Comparison of ENCODE assay signal across 8 mouse cellular contexts in the genomic region with DNA sequence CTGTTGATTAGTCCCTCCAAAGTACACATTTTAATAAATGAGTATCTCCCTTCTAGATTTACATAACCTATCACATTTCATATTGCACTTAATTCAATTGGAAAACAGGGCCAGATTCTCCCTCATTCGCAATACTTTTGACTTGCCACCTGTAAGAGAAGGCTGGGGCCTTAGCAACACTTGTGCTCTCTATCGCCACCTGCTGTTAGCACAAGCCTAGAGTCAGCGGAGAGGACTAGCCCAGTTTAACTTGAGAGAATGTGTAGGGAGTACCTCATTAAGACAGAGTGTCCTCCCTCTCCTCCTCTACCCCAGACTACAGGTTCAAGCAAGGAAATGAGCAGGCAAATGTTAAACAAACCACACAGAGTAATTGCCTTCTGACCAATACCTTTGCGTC. TPM values are rescaled to one million over a fixed set of nuclear protein-coding genes. Genes with fewer than 3 reads are reported as not detected.
A peak's percentile ranks its signal among the peaks of the same experiment; 100 is the strongest.
DNase-seq lines count a peak whose midpoint lies in the region; ATAC-seq and TF ChIP-seq lines count a peak whose summit lies in the region.

No protein-coding gene starts in this region.

- no peak overlapping the region for H3K9ac ChIP-seq in kidney, embryonic 14.5 days (ENCODE audit: low read depth, low read length)
- no peak overlapping the region for H3K9ac ChIP-seq in liver, embryonic 13.5 days
- no peak overlapping the region for H3K9ac ChIP-seq in neural tube, embryonic 15.5 days (replicated peaks)

- no peak; the same call in 1 of the 2 replicates for TF ChIP-seq CTCF in gastrocnemius, adult 2 months (IDR thresholded peaks at IDR 0.05)

- no peaks in the 10 kb centered on the region for H3K27me3 ChIP-seq in kidney, embryonic 14.5 days (ENCODE audit: control insufficient read depth, insufficient read depth, low read length)
- H3K27me3 ChIP-seq in liver, embryonic 13.5 days: peaks cover 26% of the 10 kb centered on the region
- H3K27me3 ChIP-seq in neural tube, embryonic 15.5 days (replicated peaks): no peaks in the 10 kb centered on the region

- H3K36me3 ChIP-seq in kidney, embryonic 14.5 days (ENCODE audit: control insufficient read depth, insufficient read depth, low read length): no peaks in the 10 kb centered on the region
- no peaks in the 10 kb centered on the region for H3K36me3 ChIP-seq in liver, embryonic 13.5 days
- H3K36me3 ChIP-seq in neural tube, embryonic 15.5 days: no peaks in the 10 kb centered on the region

- intact Hi-C loops in gastrocnemius, adult 2 months (cut with DNase I): loop anchor here (1.0 to 10.0 kb wide), 4 partner anchors 34 to 276 kb away; no protein-coding TSS in a partner anchor

- H3K9me3 ChIP-seq in kidney, embryonic 14.5 days (ENCODE audit: control insufficient read depth, low read length): no peaks in the 10 kb centered on the region
- no peaks in the 10 kb centered on the region for H3K9me3 ChIP-seq in liver, embryonic 13.5 days (replicated peaks)
- H3K9me3 ChIP-seq in neural tube, embryonic 15.5 days (replicated peaks): no peaks in the 10 kb centered on the region

- H3K27ac ChIP-seq in kidney, embryonic 14.5 days (ENCODE audit: low read depth, low read length): no peak overlapping the region
- peak overlapping the region; percentile 20; the same call in 1 of the 2 replicates for H3K27ac ChIP-seq in gastrocnemius, adult 2 months
- H3K27ac ChIP-seq in liver, embryonic 13.5 days: no peak overlapping the region
- H3K27ac ChIP-seq in neural tube, embryonic 15.5 days (replicated peaks): no peak overlapping the region

- no peak for ATAC-seq in kidney, embryonic 14.5 days (ENCODE audit: low FRiP score, low TSS enrichment)
- ATAC-seq in liver, embryonic 13.5 days (ENCODE audit: low read depth): no peak
- peak; percentile 70 for ATAC-seq in neural tube, embryonic 15.5 days (ENCODE audit: low FRiP score)

- WGBS in kidney, embryonic 14.5 days: 17% methylated on average over 4 of the region's 4 CpGs
- 27% methylated on average over 4 of the region's 4 CpGs for WGBS in liver, embryonic 13.5 days (ENCODE audit: insufficient replicate concordance)
- WGBS in neural tube, embryonic 15.5 days: 22% methylated on average over 4 of the region's 4 CpGs

- H3K4me1 ChIP-seq in kidney, embryonic 14.5 days (ENCODE audit: control insufficient read depth, insufficient read depth, low read length): peaks cover 11% of the 10 kb centered on the region; the same call in 1 of the 2 replicates
- no peaks in the 10 kb centered on the region for H3K4me1 ChIP-seq in liver, embryonic 13.5 days (replicated peaks)
- peaks cover 14% of the 10 kb centered on the region for H3K4me1 ChIP-seq in neural tube, embryonic 15.5 days

- H3K4me3 ChIP-seq in kidney, embryonic 14.5 days (ENCODE audit: low read length): no peak overlapping the region
- H3K4me3 ChIP-seq in gastrocnemius, adult 2 months: no peak overlapping the region
- H3K4me3 ChIP-seq in liver, embryonic 13.5 days (replicated peaks): no peak overlapping the region
- H3K4me3 ChIP-seq in neural tube, embryonic 15.5 days (replicated peaks): no peak overlapping the region

- DNase-seq in kidney, adult 18-20 months: peak; percentile 85
- peak; percentile 61 to 74 for DNase-seq in cerebellum, postnatal 36 days
- DNase-seq in gastrocnemius, adult 2 months: peak; percentile 86
- peak; percentile 85 for DNase-seq in kidney, adult 9 months
- peak; percentile 17 for DNase-seq in liver, embryonic 13.5 days
- DNase-seq in testis, postnatal 10 days (ENCODE audit: low spot score): peak; percentile 91

- no peak overlapping the region for H3K4me2 ChIP-seq in kidney, embryonic 14.5 days (replicated peaks; ENCODE audit: low read depth, low read length)
- no peak overlapping the region for H3K4me2 ChIP-seq in liver, embryonic 13.5 days
- H3K4me2 ChIP-seq in neural tube, embryonic 15.5 days: no peak overlapping the region

RNA-seq across cellular contexts. Expression of a gene that starts 4.1 kb away (rescaled TPM):
- polyA plus RNA-seq in kidney, embryonic 14.5 days (2014; fragmentation: Nextera tagmentation; extraction: Ambion mirVana): 4.7 and 5.2 TPM in 2 replicates
- 10 to 100 TPM; 14.6 to 65.9 TPM for total RNA-seq in gastrocnemius, adult 2 months (2021)
- polyA plus RNA-seq in liver, embryonic 13.5 days (2015; fragmentation: Nextera tagmentation; extraction: Ambion mirVana): 0.56 and 0.58 TPM in 2 replicates
- 2.5 and 4.9 TPM in 2 replicates for polyA plus RNA-seq in neural tube, embryonic 15.5 days (2015; fragmentation: Nextera tagmentation; extraction: Ambion mirVana)

Comparison
In these comparisons a context has a peak if more than half of its experiments do, and no peak if none do; other contexts are left out.
1. DNase-seq: peak in every context shown above with its lines; median percentile 91 in testis, postnatal 10 days; 86 in gastrocnemius, adult 2 months; 85 in kidney, adult 18-20 months; 85 in kidney, adult 9 months; 68 in cerebellum, postnatal 36 days; 17 in liver, embryonic 13.5 days.